In the genomic region with DNA sequence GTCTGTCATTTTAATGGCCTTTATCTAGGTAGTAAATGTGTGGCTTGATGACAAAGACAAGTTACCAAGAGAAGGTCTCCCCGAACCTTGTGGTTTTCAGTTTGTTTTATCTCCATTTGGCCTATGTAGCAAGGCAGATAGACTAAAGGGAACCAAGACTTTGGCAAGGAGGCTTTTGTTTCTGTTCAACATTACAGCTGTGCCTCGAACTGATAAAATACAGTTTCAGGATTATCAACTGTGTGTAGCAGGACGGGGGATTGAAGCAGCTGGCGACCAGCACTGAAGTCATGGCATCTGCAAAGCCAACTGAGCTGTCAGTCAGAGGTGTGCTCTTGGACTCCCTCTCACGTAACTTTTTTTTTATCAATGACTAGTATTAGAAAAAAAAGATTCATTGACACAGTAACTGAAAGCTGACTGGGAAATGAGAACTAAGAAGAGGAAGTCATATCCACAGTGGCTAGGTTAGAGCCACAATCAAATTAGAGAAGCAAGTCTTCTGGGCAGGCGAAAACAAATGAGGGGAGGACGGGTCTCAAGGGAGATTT, we compare ENCODE assay signal across 15 mouse cellular contexts. TPM values are rescaled to one million over a fixed set of nuclear protein-coding genes. Genes with fewer than 3 reads are reported as not detected.
DNase-seq lines count a peak whose midpoint lies in the region; ATAC-seq and TF ChIP-seq lines count a peak whose summit lies in the region.
"Had no signal": no experiment of that assay in that cellular context is flagged by ENCODE, and none has a peak within 500 bp of the region (broad histone marks: within the 10 kb centered on the region; RNA-seq: fewer than 3 reads in every experiment).

No protein-coding gene starts in this region.

- DNase-seq in G1E (ENCODE audit: low spot score) (peak; percentile 62), liver (peak; percentile 65)
- no peak for DNase-seq in forebrain, embryonic 10.5 days (ENCODE audit: extremely low spot score, low spot score)
- DNase-seq in urinary bladder, postnatal 4 days (ENCODE audit: low spot score in 2 of 2), result no peak
- DNase-seq: embryo, embryonic 11 days; gastrocnemius, postnatal 14 days; heart, postnatal 14 days; right cerebral cortex, adult 18-20 months had no signal

- H3K4me1 ChIP-seq in erythroblast, embryonic 14.5 days (ENCODE audit: control insufficient read depth), result peaks cover 41% of the 10 kb centered on the region
- H3K4me1 ChIP-seq in G1E (ENCODE audit: insufficient read depth, low read depth, low read length), result peaks cover 34% of the 10 kb centered on the region
- peaks cover 11% of the 10 kb centered on the region for H3K4me1 ChIP-seq in forebrain, embryonic 10.5 days

- whole genome bisulfite sequencing in forebrain, embryonic 10.5 days, result 77% methylated on average over 7 of the region's 7 CpGs

- H3K27ac ChIP-seq in forebrain, embryonic 10.5 days, result no peak overlapping the region
- H3K27ac ChIP-seq: layer of hippocampus, adult 2 months had no signal

- peaks cover 2% of the 10 kb centered on the region; the same call in 1 of the 2 replicates for H3K9me3 ChIP-seq in erythroblast, embryonic 14.5 days (ENCODE audit: control insufficient read depth, low read length)
- no peaks in the 10 kb centered on the region for H3K9me3 ChIP-seq in G1E (replicated peaks)
- no peaks in the 10 kb centered on the region for H3K9me3 ChIP-seq in forebrain, embryonic 10.5 days

- ATAC-seq in erythroblast, adult 5-6 weeks (replicated peaks; ENCODE audit: low FRiP score, poor library complexity, severe bottlenecking), result no peak
- peak; percentile 90 for ATAC-seq in G1E (ENCODE audit: extremely low read depth, insufficient number of reproducible peaks, low FRiP score, poor library complexity, severe bottlenecking)
- peak; percentile 42 for ATAC-seq in monocyte, adult 5-6 weeks (replicated peaks; ENCODE audit: insufficient number of reproducible peaks, low FRiP score, low TSS enrichment, poor library complexity, severe bottlenecking)
- no peak for ATAC-seq in activated CD4-positive, CD25-positive, alpha-beta regulatory T cell, adult 4 months
- ATAC-seq: intestine, postnatal 0 days; lung, postnatal 0 days had no signal

- no peaks in the 10 kb centered on the region for H3K36me3 ChIP-seq in erythroblast, embryonic 14.5 days (ENCODE audit: control insufficient read depth)
- no peaks in the 10 kb centered on the region for H3K36me3 ChIP-seq in G1E (replicated peaks)
- H3K36me3 ChIP-seq in forebrain, embryonic 10.5 days (replicated peaks), result no peaks in the 10 kb centered on the region

- peak overlapping the region; percentile 56 for H3K4me3 ChIP-seq in erythroblast, embryonic 14.5 days (replicated peaks)
- H3K4me3 ChIP-seq in G1E (ENCODE audit: low read depth, low read length), result peak overlapping the region; percentile 23; the same call in 1 of the 2 replicates
- H3K4me3 ChIP-seq in forebrain, embryonic 10.5 days, result no peak overlapping the region
- H3K4me3 ChIP-seq: layer of hippocampus, adult 2 months had no signal

- no peaks in the 10 kb centered on the region for H3K27me3 ChIP-seq in erythroblast, embryonic 14.5 days (ENCODE audit: control insufficient read depth)
- H3K27me3 ChIP-seq in G1E (ENCODE audit: insufficient read depth, low read length), result no peaks in the 10 kb centered on the region
- H3K27me3 ChIP-seq in forebrain, embryonic 10.5 days (ENCODE audit: poor library complexity, severe bottlenecking), result peaks cover 16% of the 10 kb centered on the region

- TF ChIP-seq CTCF in G1E (IDR thresholded peaks at IDR 0.05; ENCODE audit: low read depth, low read length), result no peak

RNA-seq across cellular contexts. Expression of a gene that starts 2.8 kb away (rescaled TPM):
- polyA plus RNA-seq in erythroblast, embryonic 14.5 days (2012), result 0.05 TPM in 2 replicates
- 50.7 and 66.9 TPM in 2 replicates for total RNA-seq in erythroblast, adult 5-6 weeks (2015; ENCODE audit: low replicate concordance)
- total RNA-seq in erythroblast, adult 5-6 weeks (2017; ENCODE audit: low replicate concordance), result 116 and 118 TPM in 2 replicates
- total RNA-seq in G1E (2014; fragmentation: Nextera tagmentation), result 75.4 and 92.6 TPM in 2 replicates
- total RNA-seq in G1E (2017), result 53.6 and 61.5 TPM in 2 replicates
- polyA plus RNA-seq in G1E (2012), result 0.32 and 0.75 TPM in 2 replicates
- 62.3 to 103 TPM (median 87.6 TPM) in 3 replicates for total RNA-seq in monocyte, adult 5-6 weeks (2017)
- polyA plus RNA-seq in activated CD4-positive, CD25-positive, alpha-beta regulatory T cell, adult 4 months (2017; shearing (Covaris generic)), result 10 to 100 TPM; 19.2 to 28.8 TPM
- 33.5 and 36.1 TPM in 2 replicates for polyA plus RNA-seq in forebrain, embryonic 10.5 days (2016; fragmentation: Nextera tagmentation; extraction: Ambion mirVana)

Comparison
In these comparisons a context has a peak if more than half of its experiments do, and no peak if none do; other contexts are left out.
1. ATAC-seq: peak in G1E (single experiment) and monocyte, adult 5-6 weeks (single experiment); none in erythroblast, adult 5-6 weeks (single experiment) and activated CD4-positive, CD25-positive, alpha-beta regulatory T cell, adult 4 months (single experiment).
2. DNase-seq: peak in G1E (single experiment) and liver (single experiment); none in forebrain, embryonic 10.5 days (single experiment) and urinary bladder, postnatal 4 days (0 of 2).
3. RNA of a gene that starts 2.8 kb away (polyA plus RNA-seq): 33.5 to 36.1 TPM in forebrain, embryonic 10.5 days and 19.2 to 28.8 TPM in activated CD4-positive, CD25-positive, alpha-beta regulatory T cell, adult 4 months; 0.32 to 0.75 TPM in G1E and 0.05 TPM in erythroblast, embryonic 14.5 days; every median in the first group is over 10 times any median in the second.